Mouse (Mus musculus): ENCODE data around the gene Agbl4. TPM values are rescaled to one million over a fixed set of nuclear protein-coding genes. Genes with fewer than 3 reads are reported as not detected.

Gene Agbl4
- polyA plus RNA-seq, 1 experiment from 2014 or later: 2.7 TPM

DNA sequence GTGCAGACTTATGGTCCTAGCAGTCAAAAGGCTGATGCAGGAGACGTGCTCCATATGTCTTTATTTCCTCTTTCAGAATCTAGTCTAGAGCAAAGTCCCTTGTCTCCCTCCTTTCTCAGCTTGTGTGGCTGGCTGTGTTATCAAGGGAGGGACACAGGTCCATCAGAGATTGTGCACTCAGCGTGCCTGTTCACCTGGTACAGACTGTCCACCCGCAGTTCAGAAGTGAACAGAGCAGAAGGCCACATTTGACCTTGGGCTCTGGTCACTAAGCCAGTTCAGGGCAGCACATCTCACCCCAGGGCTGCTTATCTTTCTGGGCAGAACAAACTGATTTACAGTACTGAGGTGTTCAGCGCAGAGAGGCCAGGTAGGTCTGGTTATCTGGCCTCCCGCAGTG is 1054.7 kb downstream of the Agbl4 start:
- WGBS: 97% methylated on average over 5 of the region's 5 CpGs
- ATAC-seq: no peak
- H3K27ac ChIP-seq (ENCODE audit: low read length): no peak overlapping the region
- no peaks in the 10 kb centered on the region for H3K27me3 ChIP-seq (replicated peaks; ENCODE audit: control insufficient read depth, insufficient read depth, low read length)
- H3K9ac ChIP-seq (replicated peaks; ENCODE audit: low read depth, low read length): no peak overlapping the region
- H3K4me3 ChIP-seq (replicated peaks; ENCODE audit: low read length): no peak overlapping the region
- H3K36me3 ChIP-seq (ENCODE audit: control insufficient read depth, insufficient read depth): peaks cover 8% of the 10 kb centered on the region
- no peaks in the 10 kb centered on the region for H3K4me1 ChIP-seq (replicated peaks; ENCODE audit: control insufficient read depth, insufficient read depth, low read length)
- H3K4me2 ChIP-seq (ENCODE audit: low read length): no peak overlapping the region
- H3K9me3 ChIP-seq (ENCODE audit: control insufficient read depth, low read length): no peaks in the 10 kb centered on the region

DNA sequence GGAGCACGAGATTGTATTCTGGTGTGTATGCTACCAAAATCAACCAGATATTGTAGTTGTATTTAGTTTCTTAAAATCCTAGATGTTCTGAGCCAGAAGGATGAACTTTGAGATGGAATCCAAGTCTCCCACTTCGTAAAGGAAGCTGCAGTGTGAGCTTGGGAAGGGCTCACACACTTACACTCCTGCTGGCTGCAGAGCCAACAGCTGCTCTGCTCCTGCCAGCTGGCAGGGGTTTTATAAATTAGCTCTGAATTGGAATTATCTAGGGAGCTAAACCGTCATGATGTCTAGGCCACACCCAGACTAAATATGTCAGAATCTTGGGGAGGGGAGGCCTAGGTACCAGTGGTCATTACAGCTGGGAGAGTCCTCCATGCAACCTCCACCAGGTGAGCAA is 1055.8 kb downstream of the Agbl4 start:
- peaks cover 8% of the 10 kb centered on the region for H3K36me3 ChIP-seq (ENCODE audit: control insufficient read depth, insufficient read depth)
- H3K4me2 ChIP-seq (ENCODE audit: low read length): no peak overlapping the region
- no peak overlapping the region for H3K27ac ChIP-seq (ENCODE audit: low read length)
- H3K27me3 ChIP-seq (replicated peaks; ENCODE audit: control insufficient read depth, insufficient read depth, low read length): no peaks in the 10 kb centered on the region
- peak; percentile 52; the same call in 1 of the 2 replicates for ATAC-seq
- H3K9me3 ChIP-seq (ENCODE audit: control insufficient read depth, low read length): no peaks in the 10 kb centered on the region
- 49% methylated on average over 3 of the region's 3 CpGs for WGBS
- H3K4me3 ChIP-seq (replicated peaks; ENCODE audit: low read length): no peak overlapping the region
- no peaks in the 10 kb centered on the region for H3K4me1 ChIP-seq (replicated peaks; ENCODE audit: control insufficient read depth, insufficient read depth, low read length)
- H3K9ac ChIP-seq (replicated peaks; ENCODE audit: low read depth, low read length): no peak overlapping the region

DNA sequence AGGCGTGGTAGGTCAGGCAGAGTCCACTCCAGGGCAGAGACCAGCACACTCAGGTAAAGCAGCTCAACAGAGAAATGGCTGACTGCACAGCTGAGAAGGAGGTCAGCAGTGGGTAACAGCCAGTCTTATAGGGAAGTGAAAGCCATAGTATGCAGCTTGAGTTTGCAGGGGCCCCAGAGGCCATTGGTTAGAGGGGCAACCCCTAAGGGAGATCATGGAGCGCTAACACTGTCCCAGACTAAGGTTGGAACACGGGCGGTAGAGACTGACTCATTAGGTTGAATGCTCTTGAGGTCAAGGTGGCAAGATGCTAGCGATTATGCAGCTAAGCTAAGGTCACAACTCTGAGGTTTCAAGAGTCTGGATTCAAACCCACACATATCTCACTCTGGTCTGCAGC is 1058.2 kb downstream of the Agbl4 start:
- WGBS: 92% methylated on average over 5 of the region's 5 CpGs
- Histone ChIP-seq H3K27me3 (replicated peaks; ENCODE audit: control insufficient read depth, insufficient read depth, low read length) (no peaks in the 10 kb centered on the region), H3K36me3 (ENCODE audit: control insufficient read depth, insufficient read depth) (peaks cover 8% of the 10 kb centered on the region), H3K4me1 (replicated peaks; ENCODE audit: control insufficient read depth, insufficient read depth, low read length) (no peaks in the 10 kb centered on the region), H3K9ac (replicated peaks; ENCODE audit: low read depth, low read length) (no peak overlapping the region), H3K4me3 (replicated peaks; ENCODE audit: low read length) (no peak overlapping the region), H3K9me3 (ENCODE audit: control insufficient read depth, low read length) (no peaks in the 10 kb centered on the region), H3K27ac (ENCODE audit: low read length) (no peak overlapping the region), H3K4me2 (ENCODE audit: low read length) (no peak overlapping the region)
- no peak for ATAC-seq

DNA sequence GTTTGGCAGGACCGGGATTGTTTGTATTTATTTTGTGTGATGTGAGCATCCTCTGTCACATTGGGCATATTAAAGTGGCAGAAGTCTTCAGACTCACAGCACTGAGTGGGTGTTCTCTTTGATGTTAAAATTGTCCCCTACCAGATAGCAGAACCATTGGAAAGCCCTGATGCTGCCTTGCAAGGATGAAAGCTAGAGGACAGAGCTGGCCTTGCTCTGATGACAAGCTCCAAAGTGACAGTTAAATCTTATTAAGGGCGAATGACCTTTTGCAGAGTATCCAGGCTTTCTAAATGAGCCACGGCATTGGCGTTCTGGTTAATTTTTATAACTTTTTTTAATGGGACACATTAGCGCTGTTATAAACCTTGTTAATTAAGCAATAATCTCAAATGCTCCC is 1060.1 kb downstream of the Agbl4 start:
- WGBS: 51% methylated on average over 5 of the region's 5 CpGs
- Histone ChIP-seq H3K9ac (replicated peaks; ENCODE audit: low read depth, low read length) (no peak overlapping the region), H3K4me1 (replicated peaks; ENCODE audit: control insufficient read depth, insufficient read depth, low read length) (no peaks in the 10 kb centered on the region), H3K27me3 (replicated peaks; ENCODE audit: control insufficient read depth, insufficient read depth, low read length) (no peaks in the 10 kb centered on the region), H3K27ac (ENCODE audit: low read length) (no peak overlapping the region), H3K4me3 (replicated peaks; ENCODE audit: low read length) (no peak overlapping the region), H3K36me3 (ENCODE audit: control insufficient read depth, insufficient read depth) (peaks cover 8% of the 10 kb centered on the region), H3K4me2 (ENCODE audit: low read length) (no peak overlapping the region), H3K9me3 (ENCODE audit: control insufficient read depth, low read length) (no peaks in the 10 kb centered on the region)
- no peak for ATAC-seq

DNA sequence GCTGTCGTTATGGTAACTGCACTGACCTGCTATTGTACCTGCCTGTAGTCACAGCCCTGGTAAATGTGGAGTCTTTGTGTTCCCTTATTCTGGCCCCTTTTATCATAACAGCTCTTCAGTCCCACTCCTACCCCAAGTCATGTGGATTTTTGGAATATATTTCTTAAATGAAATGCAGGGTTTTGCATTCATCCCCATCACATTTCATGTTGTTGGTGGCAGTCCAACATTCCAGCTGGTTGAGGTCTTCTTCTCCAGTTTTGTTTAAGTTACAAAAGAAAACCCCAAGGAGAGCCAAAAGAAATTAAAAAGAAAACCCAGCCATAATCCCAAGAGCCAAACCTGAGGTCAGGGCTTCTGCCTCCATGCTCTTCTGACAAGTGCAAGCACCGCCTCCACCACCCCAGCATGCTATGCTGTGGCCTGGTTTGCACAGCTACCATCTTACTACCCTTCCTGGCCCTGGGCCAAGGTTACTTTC is 1069.9 kb downstream of the Agbl4 start:
- Histone ChIP-seq H3K4me3 (replicated peaks; ENCODE audit: low read length) (no peak overlapping the region), H3K9ac (replicated peaks; ENCODE audit: low read depth, low read length) (no peak overlapping the region), H3K9me3 (ENCODE audit: control insufficient read depth, low read length) (no peaks in the 10 kb centered on the region), H3K36me3 (ENCODE audit: control insufficient read depth, insufficient read depth) (no peaks in the 10 kb centered on the region), H3K27ac (ENCODE audit: low read length) (no peak overlapping the region), H3K4me2 (ENCODE audit: low read length) (no peak overlapping the region), H3K27me3 (replicated peaks; ENCODE audit: control insufficient read depth, insufficient read depth, low read length) (no peaks in the 10 kb centered on the region), H3K4me1 (replicated peaks; ENCODE audit: control insufficient read depth, insufficient read depth, low read length) (peaks cover 8% of the 10 kb centered on the region)
- peak; percentile 56 for ATAC-seq
- WGBS: 71% methylated on average over 2 of the region's 2 CpGs

DNA sequence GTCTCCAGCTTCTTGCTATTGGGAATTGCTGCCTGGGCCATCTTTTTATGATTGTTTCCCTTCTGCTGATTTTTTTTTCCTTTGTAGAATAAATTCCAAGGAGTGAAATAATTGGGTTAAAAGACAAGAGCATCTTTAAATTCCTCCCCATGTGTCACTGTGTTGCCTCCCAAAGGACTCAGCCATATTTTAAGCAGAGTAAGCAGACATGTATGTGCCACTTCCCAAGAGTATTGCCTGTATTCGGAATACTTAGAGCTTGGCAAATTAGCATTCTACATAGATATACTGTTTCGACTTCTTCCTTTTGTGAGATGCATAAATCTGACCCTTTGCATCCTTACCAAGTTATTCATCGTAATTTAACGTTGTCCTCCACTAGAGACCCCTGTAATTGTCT is 1070.3 kb downstream of the Agbl4 start:
- H3K4me2 ChIP-seq (ENCODE audit: low read length): no peak overlapping the region
- peaks cover 13% of the 10 kb centered on the region for H3K4me1 ChIP-seq (replicated peaks; ENCODE audit: control insufficient read depth, insufficient read depth, low read length)
- H3K4me3 ChIP-seq (replicated peaks; ENCODE audit: low read length): no peak overlapping the region
- no peak overlapping the region for H3K9ac ChIP-seq (replicated peaks; ENCODE audit: low read depth, low read length)
- no peaks in the 10 kb centered on the region for H3K36me3 ChIP-seq (ENCODE audit: control insufficient read depth, insufficient read depth)
- WGBS: 79% methylated on average over 4 of the region's 4 CpGs
- H3K27ac ChIP-seq (ENCODE audit: low read length): no peak overlapping the region
- peak; percentile 62; the same call in 1 of the 2 replicates for ATAC-seq
- H3K27me3 ChIP-seq (replicated peaks; ENCODE audit: control insufficient read depth, insufficient read depth, low read length): no peaks in the 10 kb centered on the region
- no peaks in the 10 kb centered on the region for H3K9me3 ChIP-seq (ENCODE audit: control insufficient read depth, low read length)

DNA sequence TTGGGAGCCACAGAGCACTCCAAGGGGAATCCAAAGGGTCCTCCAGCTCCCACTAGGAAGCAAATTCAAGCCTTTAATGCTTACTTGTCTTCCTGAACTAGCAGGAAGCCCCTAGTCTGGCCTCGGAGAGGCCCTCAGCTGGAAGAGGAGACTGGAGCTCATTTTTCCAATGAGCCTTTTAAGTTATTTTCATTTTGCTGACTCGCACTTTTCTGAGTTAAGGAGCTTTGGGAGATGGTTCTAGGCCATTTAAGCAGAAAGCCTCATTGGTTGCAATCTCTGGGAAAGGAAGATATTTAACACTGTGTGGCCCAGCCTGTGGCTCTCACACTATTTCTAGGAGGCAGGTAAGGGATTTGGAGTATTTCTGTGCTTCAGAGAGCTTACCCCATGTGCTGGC is 1072.4 kb downstream of the Agbl4 start:
- Histone ChIP-seq H3K36me3 (ENCODE audit: control insufficient read depth, insufficient read depth) (no peaks in the 10 kb centered on the region), H3K9me3 (ENCODE audit: control insufficient read depth, low read length) (no peaks in the 10 kb centered on the region), H3K27ac (ENCODE audit: low read length) (no peak overlapping the region), H3K4me3 (replicated peaks; ENCODE audit: low read length) (no peak overlapping the region), H3K27me3 (replicated peaks; ENCODE audit: control insufficient read depth, insufficient read depth, low read length) (no peaks in the 10 kb centered on the region), H3K4me2 (ENCODE audit: low read length) (no peak overlapping the region), H3K9ac (replicated peaks; ENCODE audit: low read depth, low read length) (no peak overlapping the region), H3K4me1 (replicated peaks; ENCODE audit: control insufficient read depth, insufficient read depth, low read length) (peaks cover 16% of the 10 kb centered on the region)
- no peak for ATAC-seq
- 84% methylated on average over 2 of the region's 2 CpGs for WGBS

DNA sequence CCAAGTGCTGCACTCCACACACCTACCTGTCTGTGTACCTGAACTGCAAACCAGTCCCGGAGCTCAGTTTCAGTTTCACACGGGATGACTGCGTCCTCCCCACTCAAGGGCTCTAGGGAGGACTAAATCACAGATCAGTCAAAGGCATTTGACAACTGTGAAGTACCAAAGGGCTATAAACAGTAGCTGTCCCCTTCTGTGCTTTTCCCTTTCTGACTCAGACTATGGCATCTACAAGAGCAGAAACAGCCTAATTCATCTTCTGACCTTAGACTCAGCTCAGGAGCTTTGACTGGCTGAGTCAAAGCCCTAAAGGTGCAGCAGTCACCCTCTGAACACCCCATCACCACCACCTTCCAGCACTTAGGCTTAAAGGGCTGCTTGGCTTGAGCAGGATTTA is 1074.3 kb downstream of the Agbl4 start:
- ATAC-seq: no peak
- Histone ChIP-seq H3K27me3 (replicated peaks; ENCODE audit: control insufficient read depth, insufficient read depth, low read length) (no peaks in the 10 kb centered on the region), H3K9ac (replicated peaks; ENCODE audit: low read depth, low read length) (no peak overlapping the region), H3K27ac (ENCODE audit: low read length) (no peak overlapping the region), H3K9me3 (ENCODE audit: control insufficient read depth, low read length) (no peaks in the 10 kb centered on the region), H3K4me3 (replicated peaks; ENCODE audit: low read length) (no peak overlapping the region), H3K4me2 (ENCODE audit: low read length) (no peak overlapping the region), H3K4me1 (replicated peaks; ENCODE audit: control insufficient read depth, insufficient read depth, low read length) (peaks cover 16% of the 10 kb centered on the region), H3K36me3 (ENCODE audit: control insufficient read depth, insufficient read depth) (no peaks in the 10 kb centered on the region)
- 94% methylated on average over 3 of the region's 3 CpGs for WGBS

DNA sequence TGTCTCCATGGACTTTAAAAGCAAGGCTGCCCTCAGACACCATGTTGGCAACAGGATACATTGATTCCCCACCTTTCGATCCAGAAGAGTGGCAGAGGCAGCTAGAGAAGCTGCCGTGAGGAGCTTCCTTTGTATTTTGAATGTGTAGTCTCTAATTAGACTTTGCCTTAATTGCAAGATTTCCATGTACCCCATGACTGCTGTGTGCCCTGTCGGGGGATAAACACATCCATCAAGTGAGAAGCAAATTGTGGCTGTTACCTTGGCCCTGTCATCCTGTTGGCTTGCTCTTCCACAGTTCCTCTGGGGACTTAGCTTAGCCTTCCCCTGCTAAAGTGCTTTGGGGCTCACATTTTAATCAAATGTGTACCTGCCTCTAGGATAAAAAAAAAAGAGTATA is 1075.0 kb downstream of the Agbl4 start:
- Histone ChIP-seq H3K4me1 (replicated peaks; ENCODE audit: control insufficient read depth, insufficient read depth, low read length) (peaks cover 11% of the 10 kb centered on the region), H3K9ac (replicated peaks; ENCODE audit: low read depth, low read length) (no peak overlapping the region), H3K36me3 (ENCODE audit: control insufficient read depth, insufficient read depth) (no peaks in the 10 kb centered on the region), H3K4me3 (replicated peaks; ENCODE audit: low read length) (no peak overlapping the region), H3K27ac (ENCODE audit: low read length) (no peak overlapping the region), H3K9me3 (ENCODE audit: control insufficient read depth, low read length) (no peaks in the 10 kb centered on the region), H3K27me3 (replicated peaks; ENCODE audit: control insufficient read depth, insufficient read depth, low read length) (no peaks in the 10 kb centered on the region), H3K4me2 (ENCODE audit: low read length) (no peak overlapping the region)
- peak; percentile 49; the same call in 1 of the 2 replicates for ATAC-seq
- WGBS: 13% methylated on average over 3 of the region's 3 CpGs

DNA sequence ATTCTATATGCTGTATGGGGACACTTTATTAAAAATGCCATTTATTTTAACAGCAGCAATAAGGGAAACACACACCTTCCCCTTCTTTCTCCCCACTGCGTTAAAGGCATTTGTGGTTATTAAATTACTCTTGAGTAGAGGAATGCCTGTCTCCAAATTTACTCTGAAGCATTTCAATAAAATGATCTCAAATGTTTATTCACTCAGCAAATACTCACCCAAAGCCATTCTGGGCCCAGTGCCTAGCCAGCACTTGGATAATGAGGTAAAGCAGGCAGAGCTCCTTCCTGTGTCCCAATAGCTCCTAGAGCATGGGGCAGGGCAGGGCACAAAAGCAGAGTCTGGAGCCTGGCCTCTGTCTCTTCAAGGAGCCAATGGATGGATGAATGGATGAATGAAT is 1075.6 kb downstream of the Agbl4 start:
- no peak overlapping the region for H3K27ac ChIP-seq (ENCODE audit: low read length)
- WGBS: 60% methylated on average over 1 of the region's 1 CpGs
- H3K4me1 ChIP-seq (replicated peaks; ENCODE audit: control insufficient read depth, insufficient read depth, low read length): peaks cover 10% of the 10 kb centered on the region
- no peak for ATAC-seq
- no peaks in the 10 kb centered on the region for H3K27me3 ChIP-seq (replicated peaks; ENCODE audit: control insufficient read depth, insufficient read depth, low read length)
- no peaks in the 10 kb centered on the region for H3K36me3 ChIP-seq (ENCODE audit: control insufficient read depth, insufficient read depth)
- no peak overlapping the region for H3K9ac ChIP-seq (replicated peaks; ENCODE audit: low read depth, low read length)
- H3K9me3 ChIP-seq (ENCODE audit: control insufficient read depth, low read length): no peaks in the 10 kb centered on the region
- H3K4me2 ChIP-seq (ENCODE audit: low read length): no peak overlapping the region
- H3K4me3 ChIP-seq (replicated peaks; ENCODE audit: low read length): no peak overlapping the region
